Mouse (Mus musculus) kidney, postnatal 0 days (tissue): ENCODE measurements at regions not wholly inside any gene's neighbourhood (a gene's known extent, or its start where the extent isn't known, plus 50 kb on each side); places are given as distances from the start of the nearest gene placed in this dataset.

ENCODE experiments used
- ATAC-seq: fragments of 200-750 bp; cut with Nextera tagmentation; replicated peaks from 2 replicates; pipeline ENCODE4 v1.8.0; 2017; ENCODE audit warnings: low read depth, moderate number of reproducible peaks, moderate TSS enrichment, moderate library complexity; ENCODE audit not compliant: low FRiP score
- DNase-seq: peaks from one replicate; pipeline ENCODE4 v3.0.0-alpha.2; 2016; ENCODE audit warnings: low spot score
- H3K27ac ChIP-seq: fragments of 300-500 bp; sonication (generic); 2 replicates; pipeline ENCODE4 v1.5.1; 2014; ENCODE audit warnings: mild to moderate bottlenecking
- H3K27me3 ChIP-seq: fragments of 300-500 bp; sonication (generic); 2 replicates; pipeline ENCODE4 v1.6.1; 2014; ENCODE audit warnings: low read length, mixed read lengths; ENCODE audit not compliant: insufficient read depth
- H3K36me3 ChIP-seq: fragments of 300-500 bp; sonication (generic); 2 replicates; pipeline ENCODE4 v1.6.1; 2014; ENCODE audit warnings: low read length, mixed read lengths; ENCODE audit not compliant: insufficient read depth
- H3K4me1 ChIP-seq: fragments of 300-500 bp; sonication (generic); replicated peaks from 2 replicates; pipeline ENCODE4 v1.6.1; 2014; ENCODE audit warnings: antibody characterized with exemption, low read length, mixed read lengths; ENCODE audit not compliant: insufficient read depth
- H3K4me2 ChIP-seq: fragments of 300-500 bp; sonication (generic); 2 replicates; pipeline ENCODE4 v1.6.1; 2014; ENCODE audit warnings: mild to moderate bottlenecking, low read length, moderate library complexity, mixed read lengths
- H3K4me3 ChIP-seq: fragments of 300-500 bp; sonication (generic); replicated peaks from 2 replicates; pipeline ENCODE4 v1.5.1; 2014; ENCODE audit warnings: low read depth, low read length
- H3K9ac ChIP-seq: fragments of 300-500 bp; sonication (generic); 2 replicates; pipeline ENCODE4 v1.6.1; 2014; ENCODE audit warnings: low read depth, low read length
- H3K9me3 ChIP-seq: fragments of 300-500 bp; sonication (generic); replicated peaks from 2 replicates; pipeline ENCODE4 v1.6.1; 2016; ENCODE audit warnings: low read length, inconsistent platforms, mixed read lengths
- CTCF ChIP-seq: IDR thresholded peaks from 2 replicates; pipeline ENCODE4 v1.5.1; 2016; ENCODE audit warnings: antibody characterized with exemption, low read depth, mild to moderate bottlenecking, moderate library complexity
- WGBS: fragments of 180-500 bp; shearing (Covaris S2); extraction: QIAGEN DNeasy Blood & Tissue Kit; methylation state at CpG from one replicate; pipeline ENCODE4 v1.1.7; 2014; 5-methylcytosine and 5-hydroxymethylcytosine counted together

DNA sequence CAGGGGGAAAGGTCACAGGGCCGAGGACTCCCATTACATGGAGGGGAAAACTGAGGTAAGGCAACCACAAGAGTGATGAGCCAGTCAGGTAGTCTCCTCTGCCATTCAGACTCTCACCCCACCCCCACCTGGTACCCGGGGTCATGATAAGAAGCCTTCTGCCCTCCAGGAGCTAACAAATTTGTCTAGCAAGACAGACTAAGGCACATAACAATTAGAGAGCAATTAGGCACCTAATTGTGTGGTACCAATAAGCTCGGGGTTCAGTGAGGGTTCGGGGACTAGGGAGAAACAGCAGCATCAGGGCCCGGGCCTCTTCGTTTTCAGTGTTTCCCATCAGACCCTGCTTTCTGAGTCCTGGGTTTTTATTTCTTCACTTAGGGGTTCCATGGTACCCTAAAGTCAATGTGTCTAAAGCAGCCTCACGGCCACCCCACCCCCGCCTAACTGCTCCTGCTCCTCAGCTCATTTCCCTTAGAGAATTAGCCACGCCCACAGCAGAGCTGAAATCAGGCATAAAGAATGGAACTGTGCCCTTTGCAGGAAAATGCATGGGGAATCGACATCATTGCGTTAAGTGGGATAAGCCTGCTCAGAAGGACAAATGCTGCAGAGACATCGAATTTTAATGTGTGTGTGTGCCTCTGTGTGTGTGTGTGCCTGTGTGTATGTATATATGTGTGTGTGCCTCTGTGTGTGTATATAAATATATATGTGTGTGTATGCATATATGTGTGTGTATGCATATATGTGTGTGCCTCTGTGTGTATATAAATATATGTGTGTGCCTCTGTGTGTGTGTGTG lies 249.3 kb downstream of the Cryba4 start:
- 0 out of 2 replicates have a peak, but pooled peaks cover 4% of the 10 kb centered on the region for H3K27me3 ChIP-seq
- DNase-seq (no peak), ATAC-seq (no peak)
- H3K4me2 ChIP-seq: no peak overlapping the region
- H3K4me3 ChIP-seq: no peak overlapping the region
- 48% methylated on average over 12 of the region's 12 CpGs for WGBS
- H3K9ac ChIP-seq: no peak overlapping the region
- no peak for TF ChIP-seq CTCF
- H3K9me3 ChIP-seq: no peaks in the 10 kb centered on the region
- peaks cover 8% of the 10 kb centered on the region; the same call in 1 of the 2 replicates for H3K4me1 ChIP-seq
- no peak overlapping the region for H3K27ac ChIP-seq
- H3K36me3 ChIP-seq: no peaks in the 10 kb centered on the region

DNA sequence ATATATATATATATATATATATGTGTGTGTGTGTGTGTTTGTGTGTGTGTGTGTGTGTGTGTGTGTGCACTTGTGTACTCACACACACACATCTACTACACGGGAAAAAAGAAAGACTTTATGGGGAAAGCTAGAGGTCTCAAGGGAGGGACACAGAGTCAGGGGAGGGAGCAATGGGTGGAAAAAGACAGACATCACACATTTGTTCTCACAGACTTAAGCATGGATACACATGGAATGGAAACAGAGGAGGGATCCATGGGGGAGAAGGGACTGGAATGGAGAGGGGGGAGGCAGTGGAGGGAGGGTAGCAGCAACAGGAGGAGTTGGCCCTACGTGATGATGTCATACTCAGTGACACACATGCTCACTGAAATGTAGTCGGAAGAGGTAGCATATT lies 248.3 kb downstream of the Cryba4 start:
- no peak for DNase-seq
- Histone ChIP-seq H3K36me3 (no peaks in the 10 kb centered on the region), H3K9me3 (no peaks in the 10 kb centered on the region), H3K27ac (no peak overlapping the region), H3K4me3 (no peak overlapping the region), H3K4me1 (peaks cover 8% of the 10 kb centered on the region; the same call in 1 of the 2 replicates), H3K4me2 (no peak overlapping the region), H3K27me3 (0 out of 2 replicates have a peak, but pooled peaks cover under 1% of the 10 kb centered on the region), H3K9ac (no peak overlapping the region)
- 67% methylated on average over 3 of the region's 3 CpGs for whole genome bisulfite sequencing
- no peak for ATAC-seq
- no peak for TF ChIP-seq CTCF

DNA sequence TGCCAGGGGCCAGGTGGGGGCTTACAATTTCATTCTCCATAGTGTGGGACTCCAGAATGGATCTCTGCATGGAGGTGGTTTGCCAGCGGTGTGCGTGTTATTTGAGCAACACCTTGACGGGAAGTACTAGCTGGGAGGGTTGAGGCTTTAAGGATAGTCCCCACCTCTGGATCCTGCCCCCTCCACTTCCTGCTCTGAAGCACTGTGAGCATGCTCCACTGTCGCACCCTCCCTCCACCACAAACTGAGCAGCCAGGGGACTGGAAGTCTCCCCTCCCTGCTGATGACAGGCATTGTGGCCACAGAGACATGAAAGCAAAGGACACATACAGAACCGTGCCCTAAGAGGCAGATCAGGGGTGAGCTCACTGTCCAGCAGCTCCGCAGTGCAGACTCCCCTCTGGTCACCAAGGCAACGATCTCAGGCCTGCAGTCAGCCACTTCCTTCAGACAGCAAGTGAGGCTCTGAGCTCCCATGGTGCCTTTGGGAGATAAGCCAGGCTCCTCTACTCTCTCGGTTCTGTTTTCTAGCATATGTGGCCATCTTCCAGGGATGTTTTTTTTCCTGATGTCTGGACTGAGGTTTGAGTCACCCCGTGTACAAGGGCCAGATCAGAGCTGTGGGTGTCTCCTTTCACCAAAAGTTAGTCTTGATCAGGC lies 239.7 kb downstream of the Cryba4 start:
- Histone ChIP-seq H3K27me3 (no peaks in the 10 kb centered on the region), H3K4me2 (no peak overlapping the region), H3K27ac (no peak overlapping the region), H3K4me3 (no peak overlapping the region), H3K4me1 (no peaks in the 10 kb centered on the region), H3K9ac (no peak overlapping the region), H3K36me3 (no peaks in the 10 kb centered on the region), H3K9me3 (no peaks in the 10 kb centered on the region)
- WGBS: 24% methylated on average over 9 of the region's 9 CpGs
- no peak for TF ChIP-seq CTCF
- DNase-seq (peak; percentile 49), ATAC-seq (no peak; the same call in 1 of the 2 replicates)

- Histone ChIP-seq H3K4me3 (no peak overlapping the region), H3K36me3 (no peaks in the 10 kb centered on the region), H3K9me3 (no peaks in the 10 kb centered on the region), H3K4me2 (no peak overlapping the region), H3K4me1 (no peaks in the 10 kb centered on the region), H3K27me3 (no peaks in the 10 kb centered on the region), H3K27ac (no peak overlapping the region), H3K9ac (no peak overlapping the region)
- DNase-seq (no peak), ATAC-seq (no peak)
- no peak for TF ChIP-seq CTCF
- WGBS: 58% methylated on average over 7 of the region's 7 CpGs
Measured at GRCm38 (mm10) chr5:112018925-112019324, 233.4 kb downstream of the Cryba4 start.

DNA sequence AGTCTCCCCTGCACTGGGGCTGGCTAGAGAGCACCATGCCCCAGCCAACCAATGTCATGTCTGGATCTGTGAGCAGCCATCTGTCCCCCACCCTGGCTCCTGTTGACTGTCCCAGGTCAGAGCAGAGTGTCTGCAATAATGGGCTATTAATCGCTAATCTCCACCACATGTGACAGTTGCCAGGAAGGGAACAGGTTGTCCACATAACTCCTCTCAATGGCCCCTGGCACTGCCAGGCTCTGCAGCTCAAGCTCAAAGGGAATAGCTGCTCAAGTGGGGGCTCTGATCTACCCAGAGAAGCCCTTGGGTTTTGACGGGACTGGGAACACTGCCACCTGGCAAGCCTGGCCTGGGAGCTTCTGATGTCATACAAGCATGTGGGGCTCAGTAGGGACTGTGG lies 231.4 kb downstream of the Cryba4 start:
- H3K36me3 ChIP-seq: no peaks in the 10 kb centered on the region
- ATAC-seq (no peak), DNase-seq (no peak)
- no peaks in the 10 kb centered on the region for H3K4me1 ChIP-seq
- 68% methylated on average over 2 of the region's 2 CpGs for WGBS
- TF ChIP-seq CTCF: no peak
- H3K9ac ChIP-seq: no peak overlapping the region
- no peaks in the 10 kb centered on the region for H3K9me3 ChIP-seq
- H3K4me3 ChIP-seq: no peak overlapping the region
- H3K27ac ChIP-seq: no peak overlapping the region
- H3K27me3 ChIP-seq: no peaks in the 10 kb centered on the region
- no peak overlapping the region for H3K4me2 ChIP-seq

- H3K4me3 ChIP-seq: no peak overlapping the region
- H3K9me3 ChIP-seq: no peaks in the 10 kb centered on the region
- no peak for TF ChIP-seq CTCF
- H3K27me3 ChIP-seq: no peaks in the 10 kb centered on the region
- no peak overlapping the region for H3K9ac ChIP-seq
- DNase-seq: no peak
- H3K36me3 ChIP-seq: no peaks in the 10 kb centered on the region
- 45% methylated on average over 11 of the region's 11 CpGs for WGBS
- no peak overlapping the region for H3K27ac ChIP-seq
- no peaks in the 10 kb centered on the region for H3K4me1 ChIP-seq
- ATAC-seq: no peak
- H3K4me2 ChIP-seq: no peak overlapping the region
Measured at GRCm38 (mm10) chr5:112029955-112030354, 222.4 kb downstream of the Cryba4 start.
